Mouse (Mus musculus) forebrain, embryonic 11.5 days (tissue): ENCODE measurements around the gene Gm37419. TPM values are rescaled to one million over a fixed set of nuclear protein-coding genes. Genes with fewer than 3 reads are reported as not detected.

Experiments used
- ATAC-seq: fragments of 200-750 bp; cut with Nextera tagmentation; replicated peaks from 2 replicates; pipeline ENCODE4 v1.8.0; 2017; ENCODE audit warnings: moderate TSS enrichment; ENCODE audit not compliant: low FRiP score
- DNase-seq: peaks from one replicate; pipeline ENCODE4 v3.0.0-alpha.2; 2017; ENCODE audit warnings: low spot score
- H3K27ac ChIP-seq: fragments of 300-500 bp; sonication (generic); 2 replicates; pipeline ENCODE4 v1.5.1; 2014; ENCODE audit warnings: low read depth, low read length
- H3K27me3 ChIP-seq: fragments of 300-500 bp; sonication (generic); 2 replicates; pipeline ENCODE4 v1.6.1; 2014; ENCODE audit warnings: mild to moderate bottlenecking, low read length, mixed read lengths; ENCODE audit not compliant: control insufficient read depth, insufficient read depth
- H3K36me3 ChIP-seq: fragments of 300-500 bp; sonication (generic); 2 replicates; pipeline ENCODE4 v1.6.1; 2014; ENCODE audit warnings: mild to moderate bottlenecking, low read length, moderate library complexity, mixed read lengths; ENCODE audit not compliant: control insufficient read depth, insufficient read depth
- H3K4me1 ChIP-seq: fragments of 300-500 bp; sonication (generic); replicated peaks from 2 replicates; pipeline ENCODE4 v1.6.1; 2014; ENCODE audit warnings: low read length, mixed read lengths; ENCODE audit not compliant: control insufficient read depth, insufficient read depth
- H3K4me2 ChIP-seq: fragments of 300-500 bp; sonication (generic); 2 replicates; pipeline ENCODE4 v1.6.1; 2014; ENCODE audit warnings: low read depth, mild to moderate bottlenecking, low read length, moderate library complexity, mixed read lengths; ENCODE audit not compliant: severe bottlenecking
- H3K4me3 ChIP-seq: fragments of 300-500 bp; sonication (generic); 2 replicates; pipeline ENCODE4 v1.5.1; 2014; ENCODE audit warnings: low read depth, low read length
- H3K9ac ChIP-seq: fragments of 300-500 bp; sonication (generic); 2 replicates; pipeline ENCODE4 v1.6.1; 2014; ENCODE audit warnings: low read length
- H3K9me3 ChIP-seq: fragments of 300-500 bp; sonication (generic); 2 replicates; pipeline ENCODE4 v1.6.1; 2016; ENCODE audit warnings: low read length, mixed read lengths; ENCODE audit not compliant: control insufficient read depth
- WGBS: fragments of 180-500 bp; shearing (Covaris S2); extraction: QIAGEN DNeasy Blood & Tissue Kit; methylation state at CpG from one replicate; pipeline ENCODE4 v1.1.7; 2014; 5-methylcytosine and 5-hydroxymethylcytosine counted together
- polyA plus RNA-seq: library from polyadenylated mRNA; unstranded; fragments of >200 nt; fragmentation: Nextera tagmentation; extraction: Ambion mirVana; gene quantifications from 2 replicates; pipeline ENCODE4 v1.2.1, GENCODE M21; 2014

Gene Gm37419
- not detected in 2 replicates for polyA plus RNA-seq

DNA sequence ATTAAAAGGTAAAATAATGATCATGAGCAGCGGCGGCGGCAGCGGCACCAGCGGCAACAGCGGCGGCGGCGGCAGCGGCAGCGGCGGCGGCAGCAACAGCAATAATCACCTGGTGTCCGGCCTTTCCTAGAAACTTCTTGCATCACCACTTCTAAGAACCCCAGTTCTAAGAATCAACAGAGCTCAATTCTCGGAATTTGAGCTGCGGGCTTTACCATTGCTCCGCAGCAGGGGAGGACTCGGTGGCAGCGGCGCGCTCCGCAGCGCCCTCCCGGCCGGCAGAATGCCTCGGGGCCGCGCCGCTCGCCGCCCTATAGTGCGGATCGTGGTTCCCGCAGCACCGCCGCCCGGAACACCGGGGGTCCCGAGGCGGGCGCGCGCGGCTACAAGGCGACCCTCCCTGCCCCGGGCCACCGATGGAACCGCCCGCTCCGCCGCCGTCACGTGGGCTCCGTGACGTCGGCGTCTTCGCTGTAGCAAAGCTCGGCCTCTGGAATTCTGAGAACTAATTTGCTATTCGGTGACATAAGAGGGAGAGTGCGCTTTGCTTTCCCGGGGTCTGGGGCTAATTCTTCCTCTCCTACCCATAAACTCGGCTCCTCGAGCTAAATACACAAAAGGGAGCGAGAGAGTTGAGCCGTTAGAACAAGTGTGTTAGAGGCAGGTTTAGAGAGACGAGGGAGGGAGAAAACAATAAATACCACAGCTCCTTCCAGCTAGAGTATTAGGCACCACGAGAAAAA is at the start of gene Gm37419, which contains the start of gene Bcl6:
TSS of gene Gm37419 (plus strand) at position 17 of the 743 bp plus-strand sequence.
TSS of gene Bcl6 (minus strand) at position 387 of the 743 bp plus-strand sequence.
- H3K9me3 ChIP-seq: no peaks in the 10 kb centered on the region
- WGBS: under 1% methylated on average over 68 of the region's 68 CpGs
- H3K9ac ChIP-seq: peak within 1 kb of the TSS; percentile 83
- H3K27ac ChIP-seq: peak within 1 kb of the TSS; percentile 98
- H3K36me3 ChIP-seq: no peaks in the 10 kb centered on the region
- peaks cover 9% of the 10 kb centered on the region; the same call in 1 of the 2 replicates for H3K4me1 ChIP-seq
- DNase-seq (peak; percentile 92), ATAC-seq (peak; percentile 88)
- H3K4me2 ChIP-seq: peak within 1 kb of the TSS; percentile 86
- peak within 1 kb of the TSS; percentile 57 for H3K4me3 ChIP-seq
- H3K27me3 ChIP-seq: peaks cover 16% of the 10 kb centered on the region

DNA sequence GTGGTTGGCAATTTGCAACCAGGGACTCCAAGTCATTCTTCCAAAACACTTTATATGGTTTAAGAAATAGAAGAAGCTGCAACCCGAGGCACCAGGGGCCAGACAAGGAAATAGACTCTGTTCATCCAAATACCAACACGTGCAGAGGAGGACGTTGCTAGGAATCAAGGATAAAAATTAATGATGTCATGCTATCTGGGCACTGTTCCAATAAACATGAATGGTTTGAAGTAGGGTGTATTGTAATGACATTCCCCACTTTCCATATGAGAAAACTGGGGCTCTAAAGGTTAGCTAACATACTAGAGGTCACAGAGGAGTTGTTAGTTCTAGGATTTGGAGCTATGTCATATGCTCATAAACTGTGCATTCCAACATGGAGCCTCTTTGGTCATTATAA is 43.5 kb upstream of the Gm37419 start:
- Histone ChIP-seq H3K4me1 (no peaks in the 10 kb centered on the region), H3K36me3 (no peaks in the 10 kb centered on the region), H3K4me3 (no peak overlapping the region), H3K27me3 (no peaks in the 10 kb centered on the region), H3K9me3 (no peaks in the 10 kb centered on the region), H3K4me2 (no peak overlapping the region), H3K27ac (no peak overlapping the region), H3K9ac (no peak overlapping the region)
- WGBS: 85% methylated on average over 3 of the region's 3 CpGs
- ATAC-seq (no peak), DNase-seq (no peak)

DNA sequence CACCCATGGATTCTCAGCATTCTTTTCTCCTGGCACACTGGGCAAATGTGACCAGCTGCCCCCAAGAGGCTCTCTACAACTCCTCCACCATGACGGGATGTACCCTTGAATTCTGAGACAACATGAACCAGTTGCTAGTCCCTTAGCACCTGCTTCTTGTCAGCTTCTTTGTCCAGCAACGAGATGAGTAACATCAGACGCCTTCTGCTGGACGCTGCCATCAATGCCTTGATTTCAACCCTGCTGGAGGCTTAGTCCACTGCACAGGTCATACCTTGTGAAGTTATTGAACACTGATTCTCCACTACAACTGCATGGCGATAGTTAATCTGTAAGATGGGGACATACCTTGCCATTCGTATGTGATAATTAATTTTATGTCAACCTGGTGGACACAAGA is 40.6 kb upstream of the Gm37419 start:
- ATAC-seq: no peak
- H3K27ac ChIP-seq: no peak overlapping the region

DNA sequence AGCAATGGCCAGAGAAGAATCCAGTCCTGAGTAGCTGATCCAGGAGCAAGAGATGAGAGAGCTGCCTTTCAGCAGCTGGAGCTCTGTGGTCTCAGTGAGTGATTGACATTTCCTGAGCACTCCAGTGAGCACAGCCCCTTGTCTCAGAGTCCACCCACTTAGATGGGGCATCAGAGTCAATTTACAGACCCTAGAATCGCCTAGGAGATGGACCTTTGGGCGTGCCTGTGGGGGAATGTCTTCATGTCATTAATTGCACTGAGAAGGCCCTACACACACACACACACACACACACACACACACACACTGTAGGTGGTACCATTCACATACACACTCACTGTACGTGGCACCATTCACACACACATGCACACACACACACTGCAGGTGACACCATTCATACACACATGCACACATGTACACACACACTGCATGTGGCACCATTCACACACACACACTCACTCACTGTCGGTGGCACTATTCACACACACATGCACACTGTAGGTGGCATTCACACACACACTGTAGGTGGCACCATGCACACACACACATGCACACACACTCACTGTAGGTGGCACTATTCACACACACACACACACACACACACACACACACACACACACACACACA is 36.1 kb upstream of the Gm37419 start:
- no peaks in the 10 kb centered on the region for H3K9me3 ChIP-seq
- no peak overlapping the region for H3K9ac ChIP-seq
- DNase-seq: no peak
- no peaks in the 10 kb centered on the region for H3K36me3 ChIP-seq
- no peak for ATAC-seq
- H3K4me3 ChIP-seq: no peak overlapping the region
- no peak overlapping the region for H3K4me2 ChIP-seq
- 0 out of 2 replicates have a peak, but pooled peaks cover 2% of the 10 kb centered on the region for H3K4me1 ChIP-seq
- no peaks in the 10 kb centered on the region for H3K27me3 ChIP-seq
- 82% methylated on average over 4 of the region's 4 CpGs for WGBS
- H3K27ac ChIP-seq: no peak overlapping the region

More for the DNA sequence above, 40.6 kb upstream of the Gm37419 start:
- Histone ChIP-seq H3K9me3 (no peaks in the 10 kb centered on the region), H3K36me3 (no peaks in the 10 kb centered on the region), H3K9ac (no peak overlapping the region), H3K4me1 (no peaks in the 10 kb centered on the region), H3K4me2 (no peak overlapping the region), H3K27me3 (no peaks in the 10 kb centered on the region), H3K4me3 (no peak overlapping the region)
- no peak for DNase-seq
- WGBS: 87% methylated on average over 6 of the region's 6 CpGs

DNA sequence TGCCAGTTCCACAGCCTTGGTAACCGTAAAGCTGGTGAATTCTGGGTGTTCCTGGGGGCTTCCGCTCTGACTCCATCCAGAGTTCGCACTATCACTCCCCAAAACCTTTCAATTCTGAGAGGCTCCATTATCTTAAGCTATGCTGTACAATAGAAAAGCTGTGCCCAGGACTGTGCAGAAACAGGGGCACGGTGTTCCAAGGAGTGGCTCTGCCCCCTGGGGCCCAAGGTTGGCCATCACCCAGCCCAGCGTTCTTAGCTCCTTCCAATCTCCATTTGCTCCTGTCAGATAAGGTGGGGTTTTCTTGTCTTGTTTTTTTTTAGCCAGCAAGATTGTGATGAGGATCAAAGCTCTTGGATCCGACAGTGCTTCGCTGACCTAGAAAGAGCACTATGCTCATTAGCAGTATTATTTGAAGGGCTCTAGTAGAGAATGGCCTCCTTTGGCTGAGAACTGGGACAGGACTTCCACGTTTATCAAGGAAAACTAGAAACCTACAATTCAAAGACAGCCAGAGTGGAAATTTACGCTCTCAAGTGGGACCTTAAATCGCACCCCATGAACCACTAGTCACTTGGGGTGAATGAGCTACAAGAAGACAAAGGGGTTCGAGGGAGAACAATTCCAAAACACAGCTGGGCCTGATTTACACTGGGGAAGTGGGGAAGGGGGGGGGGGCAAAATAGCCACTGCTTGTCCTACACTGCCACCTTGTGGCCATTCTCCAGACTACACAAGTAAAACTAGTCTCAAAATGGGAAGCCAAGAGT is 34.9 kb upstream of the Gm37419 start:
- H3K4me2 ChIP-seq: no peak overlapping the region
- no peak overlapping the region for H3K9ac ChIP-seq
- no peak overlapping the region for H3K27ac ChIP-seq
- ATAC-seq: 0 out of 2 replicates have a peak, but pooled peaks have one; percentile 30
- H3K36me3 ChIP-seq: no peaks in the 10 kb centered on the region
- H3K4me1 ChIP-seq: 0 out of 2 replicates have a peak, but pooled peaks cover 2% of the 10 kb centered on the region
- H3K4me3 ChIP-seq: no peak overlapping the region
- DNase-seq: peak; percentile 80
- no peaks in the 10 kb centered on the region for H3K9me3 ChIP-seq
- no peaks in the 10 kb centered on the region for H3K27me3 ChIP-seq
- WGBS: 55% methylated on average over 11 of the region's 11 CpGs

DNA sequence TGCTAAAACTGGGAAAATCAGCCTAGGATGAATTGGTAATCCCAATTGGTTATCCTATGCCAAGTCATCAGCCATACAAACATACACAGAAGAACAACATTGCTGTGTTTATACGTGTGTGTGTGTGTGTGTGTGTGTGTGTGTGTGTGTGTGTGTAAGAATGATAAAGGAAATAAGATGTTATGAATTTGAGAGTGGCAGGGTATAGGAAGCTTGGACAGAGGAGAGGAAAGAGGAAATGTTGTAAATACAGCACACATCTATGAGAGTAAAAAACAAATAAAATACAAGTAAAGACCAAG is 34.4 kb upstream of the Gm37419 start:
- DNase-seq: no peak
- Histone ChIP-seq H3K36me3 (no peaks in the 10 kb centered on the region), H3K27ac (no peak overlapping the region), H3K4me2 (no peak overlapping the region), H3K27me3 (no peaks in the 10 kb centered on the region), H3K4me3 (no peak overlapping the region), H3K9ac (no peak overlapping the region), H3K9me3 (no peaks in the 10 kb centered on the region), H3K4me1 (0 out of 2 replicates have a peak, but pooled peaks cover 2% of the 10 kb centered on the region)
- 0% methylated on average over 1 of the region's 1 CpGs for WGBS
- ATAC-seq: 0 out of 2 replicates have a peak, but pooled peaks have one; percentile 42

DNA sequence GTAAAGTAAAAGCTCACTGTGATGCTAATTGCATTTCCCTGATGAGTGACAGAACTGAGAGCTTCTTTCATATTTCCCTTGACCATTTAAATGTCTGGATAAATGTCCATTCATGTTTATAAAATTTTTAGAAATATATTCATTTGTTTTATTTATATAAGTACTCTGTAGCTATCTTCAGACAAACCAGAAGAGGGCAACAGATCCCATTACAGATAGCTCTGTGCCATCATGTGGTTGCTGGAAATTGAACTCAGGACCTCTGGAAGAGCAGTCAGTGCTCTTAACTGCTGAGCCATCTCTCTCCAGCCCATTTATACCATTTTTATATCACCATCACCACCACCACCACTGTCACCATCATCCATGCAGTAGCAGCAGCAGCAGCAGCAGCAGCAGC is 29.3 kb upstream of the Gm37419 start:
- H3K27ac ChIP-seq: no peak overlapping the region
- H3K4me1 ChIP-seq: no peaks in the 10 kb centered on the region
- no peak overlapping the region for H3K4me3 ChIP-seq
- H3K9ac ChIP-seq: no peak overlapping the region
- no peaks in the 10 kb centered on the region for H3K9me3 ChIP-seq
- DNase-seq (no peak), ATAC-seq (no peak)
- no peaks in the 10 kb centered on the region for H3K27me3 ChIP-seq
- no peak overlapping the region for H3K4me2 ChIP-seq
- no peaks in the 10 kb centered on the region for H3K36me3 ChIP-seq

DNA sequence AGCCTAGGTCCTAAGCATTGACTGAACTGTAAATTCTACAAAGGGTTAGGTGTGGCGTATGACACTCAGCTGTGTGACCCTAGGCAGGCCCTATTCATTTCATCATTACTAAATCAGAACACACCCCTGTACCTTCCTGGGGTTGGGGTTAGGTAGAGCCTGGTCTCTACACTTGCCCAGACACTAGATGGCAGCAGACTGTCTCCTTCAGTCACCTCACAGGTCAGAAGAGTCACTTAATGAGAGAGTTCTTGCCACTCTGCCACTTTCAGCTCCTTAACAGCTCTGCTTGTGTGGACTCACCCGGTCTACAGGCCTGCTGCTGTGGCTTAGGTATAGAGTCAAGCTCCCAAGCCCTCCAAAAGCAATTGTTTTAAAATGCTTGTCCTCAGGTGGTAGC is 25.9 kb upstream of the Gm37419 start:
- 91% methylated on average over 2 of the region's 2 CpGs for WGBS

More for the DNA sequence above, 25.9 kb upstream of the Gm37419 start:
- ATAC-seq (no peak), DNase-seq (no peak)
- no peak overlapping the region for H3K4me2 ChIP-seq
- no peak overlapping the region for H3K27ac ChIP-seq
- no peaks in the 10 kb centered on the region for H3K27me3 ChIP-seq
- H3K4me3 ChIP-seq: no peak overlapping the region
- H3K36me3 ChIP-seq: no peaks in the 10 kb centered on the region
- H3K4me1 ChIP-seq: no peaks in the 10 kb centered on the region
- no peak overlapping the region for H3K9ac ChIP-seq
- H3K9me3 ChIP-seq: no peaks in the 10 kb centered on the region
